Mouse (Mus musculus) neural tube, embryonic 14.5 days (tissue): ENCODE measurements around the gene Ifrd1. TPM values are rescaled to one million over a fixed set of nuclear protein-coding genes. Genes with fewer than 3 reads are reported as not detected.

Experiments
- ATAC-seq: fragments of 200-750 bp; cut with Nextera tagmentation; 2 replicates; pipeline ENCODE4 v1.8.0; 2017; ENCODE audit warnings: low read depth, mild to moderate bottlenecking, moderate TSS enrichment, moderate library complexity
- H3K27ac ChIP-seq: fragments of 300-500 bp; sonication (generic); 2 replicates; pipeline ENCODE4 v1.5.1; 2014; ENCODE audit warnings: low read depth, mild to moderate bottlenecking, control low read depth, low read length, moderate library complexity, mixed read lengths
- H3K27me3 ChIP-seq: fragments of 300-500 bp; sonication (generic); 2 replicates; pipeline ENCODE4 v1.6.1; 2014; ENCODE audit warnings: low read length; ENCODE audit not compliant: control insufficient read depth, insufficient read depth
- H3K36me3 ChIP-seq: fragments of 300-500 bp; sonication (generic); 2 replicates; pipeline ENCODE4 v1.6.1; 2014; ENCODE audit warnings: low read length, mixed read lengths; ENCODE audit not compliant: control insufficient read depth, insufficient read depth
- H3K4me1 ChIP-seq: fragments of 300-500 bp; sonication (generic); 2 replicates; pipeline ENCODE4 v1.6.1; 2014; ENCODE audit warnings: low read length; ENCODE audit not compliant: control insufficient read depth, insufficient read depth
- H3K4me2 ChIP-seq: fragments of 300-500 bp; sonication (generic); 2 replicates; pipeline ENCODE4 v1.6.1; 2014; ENCODE audit warnings: mild to moderate bottlenecking, low read depth, low read length, control low read depth
- H3K4me3 ChIP-seq: fragments of 300-500 bp; sonication (generic); 2 replicates; pipeline ENCODE4 v1.5.1; 2014; ENCODE audit warnings: low read depth, low read length, control low read depth, mixed read lengths
- H3K9ac ChIP-seq: fragments of 300-500 bp; sonication (generic); replicated peaks from 2 replicates; pipeline ENCODE4 v1.6.1; 2014; ENCODE audit warnings: low read depth, mild to moderate bottlenecking, control low read depth, low read length, mixed read lengths
- H3K9me3 ChIP-seq: fragments of 300-500 bp; sonication (generic); 2 replicates; pipeline ENCODE4 v1.6.1; 2016; ENCODE audit warnings: low read length; ENCODE audit not compliant: control insufficient read depth
- WGBS: fragments of 180-500 bp; shearing (Covaris S2); extraction: QIAGEN DNeasy Blood & Tissue Kit; methylation state at CpG from one replicate; pipeline ENCODE4 v1.1.7; 2014; 5-methylcytosine and 5-hydroxymethylcytosine counted together
- polyA plus RNA-seq: library from polyadenylated mRNA; unstranded; fragments of >200 nt; fragmentation: Nextera tagmentation; extraction: Ambion mirVana; gene quantifications from 2 replicates; pipeline ENCODE4 v1.2.1, GENCODE M21; 2014

Ifrd1 gene
- 174 and 182 TPM in 2 replicates for polyA plus RNA-seq

DNA sequence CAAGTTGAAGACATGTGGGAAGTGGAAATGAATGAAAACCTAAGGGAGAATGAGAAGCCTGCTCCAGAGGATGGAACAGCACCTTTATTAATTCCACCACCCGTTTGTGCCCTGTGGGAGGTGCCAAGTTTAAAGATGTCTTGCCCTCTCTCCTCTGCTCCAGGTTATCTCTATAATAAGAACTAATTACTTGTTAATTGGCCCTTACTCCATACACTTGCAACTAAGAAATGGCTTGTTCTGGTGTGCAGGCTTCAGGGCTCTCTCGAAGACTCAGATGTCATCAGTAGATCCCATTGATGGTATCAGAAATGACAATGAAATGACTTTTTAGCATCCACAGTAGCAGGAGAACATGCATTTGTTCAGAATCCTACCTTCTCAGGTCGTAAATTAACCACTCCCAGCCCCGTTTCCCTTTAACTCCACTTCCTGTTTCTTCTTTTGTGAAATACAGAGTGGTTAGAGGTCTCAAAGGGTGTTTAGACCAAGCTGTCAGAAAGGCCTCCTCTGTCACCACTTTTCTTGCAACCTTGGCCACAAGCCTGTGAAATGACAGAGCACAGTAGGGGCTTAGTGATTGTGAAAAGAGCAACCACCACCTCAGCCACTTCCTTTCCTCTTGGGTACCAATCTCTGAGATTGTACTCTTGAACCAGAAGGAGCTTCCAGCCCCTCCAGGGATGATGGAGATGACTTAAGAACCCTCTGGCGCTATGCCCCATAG is at the start of gene Ifrd1:
TSS of gene Ifrd1 (minus strand) at position 51 of the 727 bp plus-strand sequence.
- no peak within 1 kb of the TSS for H3K27ac ChIP-seq
- WGBS: 71% methylated on average over 5 of the region's 5 CpGs
- H3K4me3 ChIP-seq: no peak within 1 kb of the TSS
- H3K9ac ChIP-seq: no peak within 1 kb of the TSS
- no peaks in the 10 kb centered on the region for H3K36me3 ChIP-seq
- no peaks in the 10 kb centered on the region for H3K9me3 ChIP-seq
- no peaks in the 10 kb centered on the region for H3K4me1 ChIP-seq
- no peak for ATAC-seq
- H3K4me2 ChIP-seq: no peak within 1 kb of the TSS
- no peaks in the 10 kb centered on the region for H3K27me3 ChIP-seq

DNA sequence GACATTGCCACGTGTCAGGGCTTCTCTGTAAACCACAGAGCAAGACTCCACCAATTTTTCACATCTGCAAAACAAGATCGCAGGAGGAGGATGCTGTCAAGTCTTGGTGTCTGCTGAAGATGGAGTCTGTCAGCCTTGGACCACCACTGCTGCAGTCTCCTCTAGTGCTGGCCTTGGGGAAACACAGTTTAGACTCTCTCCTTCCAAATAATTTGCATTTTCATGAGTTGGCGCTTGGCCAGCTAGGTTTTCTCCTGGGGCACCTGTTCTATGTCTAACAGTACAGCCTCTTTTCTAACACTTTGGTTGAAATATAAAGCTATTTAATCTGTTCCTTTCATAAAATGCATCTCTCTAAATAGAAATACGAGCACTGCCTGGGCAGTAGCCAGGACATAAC is 38.2 kb upstream of the Ifrd1 start:
- no peak overlapping the region for H3K4me2 ChIP-seq
- H3K27me3 ChIP-seq: no peaks in the 10 kb centered on the region
- H3K4me3 ChIP-seq: no peak overlapping the region
- H3K36me3 ChIP-seq: no peaks in the 10 kb centered on the region
- no peaks in the 10 kb centered on the region for H3K4me1 ChIP-seq
- no peak overlapping the region for H3K27ac ChIP-seq
- H3K9ac ChIP-seq: no peak overlapping the region
- 89% methylated on average over 4 of the region's 4 CpGs for WGBS
- ATAC-seq: no peak
- H3K9me3 ChIP-seq: no peaks in the 10 kb centered on the region

DNA sequence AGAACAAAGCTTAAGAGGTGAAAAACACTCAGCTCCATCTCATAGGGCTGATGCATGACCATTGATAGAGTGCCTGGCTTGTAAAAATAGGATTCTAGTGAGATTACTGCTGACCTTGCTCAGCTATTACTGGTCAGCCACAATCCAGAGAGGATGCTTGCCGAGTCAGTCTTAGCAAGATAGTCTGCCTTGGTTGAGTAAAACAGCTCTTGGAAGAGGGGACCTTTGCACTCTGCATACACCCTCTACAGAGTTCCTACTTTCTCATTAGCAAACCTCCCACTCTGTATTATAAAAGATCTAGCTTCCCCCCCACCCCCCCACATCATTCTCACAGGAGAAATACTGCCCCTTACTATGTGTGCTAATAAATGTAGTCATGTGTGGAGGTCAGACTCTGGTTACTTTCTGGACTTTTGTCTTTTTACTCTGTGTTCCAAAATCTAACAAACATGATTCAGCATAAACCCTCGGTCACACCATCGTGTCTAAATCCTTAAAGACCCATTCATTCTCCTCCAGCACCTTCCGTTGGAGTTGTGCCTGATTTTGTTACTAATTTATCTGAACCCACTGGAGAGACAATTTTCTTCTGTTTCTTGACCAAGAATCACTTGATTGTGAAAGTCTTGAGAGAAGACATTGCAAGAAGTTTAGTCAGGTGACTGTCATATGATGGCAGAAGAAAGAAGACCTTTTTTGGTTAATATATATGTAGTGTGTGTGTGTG is 32.5 kb upstream of the Ifrd1 start:
- Histone ChIP-seq H3K4me3 (no peak overlapping the region), H3K9me3 (no peaks in the 10 kb centered on the region), H3K4me2 (no peak overlapping the region), H3K4me1 (no peaks in the 10 kb centered on the region), H3K27ac (no peak overlapping the region), H3K36me3 (no peaks in the 10 kb centered on the region), H3K9ac (no peak overlapping the region), H3K27me3 (no peaks in the 10 kb centered on the region)
- 84% methylated on average over 4 of the region's 4 CpGs for WGBS
- ATAC-seq: no peak

DNA sequence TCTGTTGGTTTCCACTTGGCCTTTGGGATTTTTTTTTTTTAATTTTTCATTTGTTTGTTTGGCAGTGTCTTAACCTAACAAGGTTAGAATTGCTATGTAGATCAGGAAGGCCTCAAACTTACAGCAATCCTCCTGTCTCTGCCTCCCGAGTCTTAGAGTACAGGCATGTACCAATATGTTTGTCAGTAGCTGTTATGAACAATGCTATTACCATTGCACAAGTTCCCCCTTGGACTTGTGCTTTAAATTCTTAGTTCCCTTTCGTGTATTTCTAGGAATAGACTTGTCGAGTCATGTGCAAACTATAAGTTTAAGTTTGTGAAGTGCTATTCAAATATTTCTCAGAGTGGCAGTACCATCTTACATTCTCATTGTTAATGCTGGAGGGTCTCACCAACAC is 29.3 kb upstream of the Ifrd1 start:
- WGBS: 92% methylated on average over 3 of the region's 3 CpGs
- Histone ChIP-seq H3K36me3 (no peaks in the 10 kb centered on the region), H3K9me3 (no peaks in the 10 kb centered on the region), H3K9ac (no peak overlapping the region), H3K27me3 (no peaks in the 10 kb centered on the region), H3K4me3 (no peak overlapping the region), H3K27ac (no peak overlapping the region), H3K4me1 (no peaks in the 10 kb centered on the region), H3K4me2 (no peak overlapping the region)
- no peak for ATAC-seq

DNA sequence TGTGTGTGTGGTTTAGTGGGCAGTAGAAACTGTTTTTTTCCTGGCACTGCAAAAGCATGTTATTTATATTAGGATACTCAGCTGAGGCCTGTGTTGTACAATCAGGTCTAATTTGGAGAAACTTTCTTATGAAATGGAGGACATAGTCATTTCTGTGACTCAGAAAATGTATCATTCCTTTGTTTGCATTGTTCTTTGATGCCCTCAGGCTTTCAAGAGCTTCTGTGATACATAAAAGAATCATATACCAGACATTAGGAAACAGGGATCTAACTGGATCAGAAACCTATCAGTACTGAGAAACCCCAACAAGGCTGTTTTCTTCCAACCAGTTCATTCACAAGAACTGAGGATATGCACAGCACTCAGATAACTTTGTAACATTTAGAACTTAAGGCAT is 26.6 kb upstream of the Ifrd1 start:
- no peak overlapping the region for H3K4me2 ChIP-seq

DNA sequence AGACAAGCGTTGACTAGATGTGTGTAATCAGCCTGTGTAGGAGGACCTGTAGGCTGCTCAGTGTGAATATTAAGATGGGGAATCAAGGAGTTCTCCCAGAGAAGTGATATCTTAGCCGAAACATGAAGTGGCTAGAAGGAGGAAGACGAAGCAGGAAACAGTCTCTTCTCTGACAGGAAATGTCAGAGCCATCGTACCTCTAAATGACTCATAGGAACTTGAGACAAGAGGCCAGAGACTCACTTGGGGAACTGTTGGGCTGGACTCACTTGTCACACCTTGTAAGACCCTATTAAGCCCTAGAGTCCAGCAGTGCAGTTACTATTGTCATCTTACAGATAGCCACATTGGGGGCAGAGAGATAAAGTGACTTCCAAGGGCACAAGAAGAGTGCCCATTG is 25.0 kb upstream of the Ifrd1 start:
- no peak overlapping the region for H3K27ac ChIP-seq
- H3K4me1 ChIP-seq: no peaks in the 10 kb centered on the region
- no peak overlapping the region for H3K4me3 ChIP-seq
- no peaks in the 10 kb centered on the region for H3K36me3 ChIP-seq
- WGBS: 92% methylated on average over 4 of the region's 4 CpGs
- H3K27me3 ChIP-seq: no peaks in the 10 kb centered on the region
- no peak overlapping the region for H3K4me2 ChIP-seq
- H3K9me3 ChIP-seq: no peaks in the 10 kb centered on the region
- no peak overlapping the region for H3K9ac ChIP-seq
- ATAC-seq: no peak

More for the DNA sequence above, 26.6 kb upstream of the Ifrd1 start:
- Histone ChIP-seq H3K36me3 (no peaks in the 10 kb centered on the region), H3K4me1 (no peaks in the 10 kb centered on the region), H3K4me3 (no peak overlapping the region), H3K27ac (no peak overlapping the region), H3K9ac (no peak overlapping the region), H3K27me3 (no peaks in the 10 kb centered on the region), H3K9me3 (no peaks in the 10 kb centered on the region)
- ATAC-seq: no peak

DNA sequence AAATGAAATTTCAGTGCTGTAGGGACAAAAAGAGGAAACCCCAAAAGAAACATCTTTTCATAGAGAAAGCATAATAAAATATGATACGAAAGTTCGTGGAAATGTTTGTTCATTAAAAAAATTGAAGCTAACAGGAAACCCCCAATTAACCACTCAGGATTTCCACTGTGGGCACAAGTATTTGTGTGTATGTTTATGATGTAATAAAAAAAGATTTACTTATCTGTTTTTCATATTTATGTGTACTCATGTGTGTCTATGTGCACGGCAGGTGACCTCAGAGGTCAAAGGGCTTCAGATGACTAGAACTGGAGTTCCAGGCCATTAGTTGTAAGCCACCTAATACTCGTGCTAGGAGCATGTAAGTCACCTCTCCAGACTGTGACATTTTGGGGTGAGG is 24.4 kb upstream of the Ifrd1 start:
- no peaks in the 10 kb centered on the region for H3K4me1 ChIP-seq

DNA sequence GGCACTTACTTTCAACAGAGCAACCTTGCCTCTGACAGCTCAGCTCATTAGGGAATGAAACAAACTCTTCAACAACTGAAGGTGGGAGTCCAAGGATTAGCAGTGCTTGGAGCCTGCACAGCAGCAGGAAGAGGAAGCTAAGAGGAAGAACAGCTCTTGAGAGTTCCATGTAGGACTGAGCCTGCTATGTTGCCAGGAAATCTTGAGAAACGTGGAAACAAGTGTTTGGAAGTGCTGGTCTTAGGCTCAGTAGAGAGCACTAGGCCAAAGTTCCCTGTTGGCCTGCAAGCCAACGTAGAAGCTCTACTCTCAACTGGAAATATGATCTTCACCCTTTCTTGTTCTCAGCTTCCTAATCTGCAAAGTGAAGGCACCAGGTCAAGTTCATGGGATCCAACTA is 20.0 kb upstream of the Ifrd1 start:
- Histone ChIP-seq H3K9ac (no peak overlapping the region), H3K9me3 (no peaks in the 10 kb centered on the region), H3K4me1 (no peaks in the 10 kb centered on the region), H3K4me2 (no peak overlapping the region), H3K27ac (no peak overlapping the region), H3K36me3 (no peaks in the 10 kb centered on the region), H3K4me3 (no peak overlapping the region), H3K27me3 (no peaks in the 10 kb centered on the region)
- whole genome bisulfite sequencing: 80% methylated on average over 2 of the region's 2 CpGs
- ATAC-seq: no peak

More for the DNA sequence above, 24.4 kb upstream of the Ifrd1 start:
- H3K36me3 ChIP-seq: no peaks in the 10 kb centered on the region
- ATAC-seq: no peak
- no peak overlapping the region for H3K4me2 ChIP-seq
- H3K27ac ChIP-seq: no peak overlapping the region
- H3K9me3 ChIP-seq: no peaks in the 10 kb centered on the region
- no peak overlapping the region for H3K4me3 ChIP-seq
- no peak overlapping the region for H3K9ac ChIP-seq
- 81% methylated on average over 4 of the region's 4 CpGs for WGBS
- H3K27me3 ChIP-seq: no peaks in the 10 kb centered on the region

DNA sequence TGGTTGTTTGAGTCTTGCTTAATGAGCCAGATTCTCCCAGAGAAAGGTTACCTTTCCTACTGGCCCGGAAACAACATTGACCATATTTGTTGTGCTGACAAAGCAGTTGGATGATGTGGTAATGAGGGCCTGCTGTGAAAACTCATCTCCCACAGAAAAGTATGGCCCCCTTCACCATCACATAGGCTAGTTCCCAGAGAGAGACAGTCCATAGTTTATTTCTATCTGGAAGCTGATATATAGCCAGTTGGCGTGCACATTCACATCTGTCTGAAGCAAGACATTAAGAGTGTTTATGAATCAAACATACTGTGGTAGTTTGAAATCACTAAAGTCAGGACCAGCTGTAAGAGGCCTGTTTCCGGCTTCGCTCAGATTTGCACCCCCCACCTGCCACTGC is 15.4 kb upstream of the Ifrd1 start:
- H3K4me3 ChIP-seq: no peak overlapping the region
- no peaks in the 10 kb centered on the region for H3K9me3 ChIP-seq
- WGBS: 73% methylated on average over 4 of the region's 4 CpGs
- H3K36me3 ChIP-seq: no peaks in the 10 kb centered on the region
- no peak for ATAC-seq
- H3K27me3 ChIP-seq: no peaks in the 10 kb centered on the region
- H3K9ac ChIP-seq: no peak overlapping the region
- no peak overlapping the region for H3K27ac ChIP-seq
- H3K4me2 ChIP-seq: no peak overlapping the region
- no peaks in the 10 kb centered on the region for H3K4me1 ChIP-seq
